Mouse (Mus musculus) G1E-ER4 (cell line): ENCODE measurements around the gene Il12rb1. TPM values are rescaled to one million over a fixed set of nuclear protein-coding genes. Genes with fewer than 3 reads are reported as not detected.

Source experiments
- GATA1 ChIP-seq: IDR thresholded peaks from one replicate; pipeline ENCODE4 v1.8.0; 2012; ENCODE audit warnings: low read length, inconsistent platforms
- polyA plus RNA-seq: library from polyadenylated mRNA; stranded (reverse); fragments of >175 nt; gene quantifications from 2 replicates; pipeline ENCODE4 v1.2.3, GENCODE M21; 2012

Gene Il12rb1
- polyA plus RNA-seq, 1 experiment: 5.3 TPM

GRCm38 (mm10) chr8:70846371-70847154 is 38.3 kb downstream of the Il12rb1 start:
- TF ChIP-seq GATA1: no peak

GRCm38 (mm10) chr8:70849333-70849990 is 41.2 kb downstream of the Il12rb1 start:
- no peak for TF ChIP-seq GATA1

DNA sequence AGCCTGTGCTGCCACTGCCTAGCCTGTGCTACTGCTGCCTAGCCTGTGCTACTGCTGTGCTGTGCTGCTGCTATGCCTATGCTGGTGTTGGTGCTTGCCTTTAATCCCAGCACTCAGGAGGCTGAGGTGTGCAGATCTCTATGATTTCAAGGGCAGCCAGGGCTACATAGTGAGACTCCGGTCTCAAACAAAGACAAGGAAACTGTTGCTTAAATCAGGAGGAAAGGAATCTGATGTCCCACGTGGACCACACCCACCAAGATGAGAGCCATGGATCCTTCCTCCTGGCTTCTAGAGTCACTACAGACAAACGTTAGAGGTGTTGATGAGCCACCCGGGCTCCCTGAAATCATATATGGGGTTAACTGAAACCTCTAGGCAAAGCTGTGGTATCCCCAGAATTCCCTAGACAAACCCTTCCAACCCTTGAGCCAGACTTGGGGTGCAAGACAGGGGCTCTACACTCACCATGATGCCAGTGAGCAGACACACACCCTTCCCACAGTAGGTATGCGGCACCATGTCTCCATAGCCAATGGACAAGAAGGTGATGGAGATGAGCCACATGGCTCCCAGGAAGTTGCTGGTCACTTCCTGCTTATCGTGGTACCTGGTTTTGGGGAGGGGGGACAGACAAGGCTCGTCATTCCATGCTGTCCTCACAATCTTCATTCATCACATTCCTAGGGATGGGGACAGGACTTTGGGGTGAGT is 42.0 kb downstream of the Il12rb1 start:
- no peak for TF ChIP-seq GATA1

DNA sequence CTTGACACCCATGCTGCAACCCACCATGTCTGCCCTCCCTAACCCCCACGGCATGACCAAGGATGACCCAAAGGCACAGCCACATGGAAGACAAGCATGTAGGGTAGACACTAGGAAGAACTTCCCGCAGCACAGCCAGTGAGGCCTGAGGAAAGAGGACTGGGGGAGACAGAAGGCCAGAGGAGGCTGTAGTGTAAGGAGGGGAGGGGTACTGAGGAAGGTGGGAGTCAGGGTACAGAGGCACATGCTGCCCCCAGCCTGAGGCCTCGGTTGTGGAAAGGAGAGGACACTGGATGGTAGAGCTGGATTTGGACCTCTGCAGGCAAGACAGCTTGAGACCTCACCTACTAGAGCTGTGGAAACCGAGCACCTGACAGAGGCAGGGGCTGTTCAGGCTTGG is 42.7 kb downstream of the Il12rb1 start:
- no peak for TF ChIP-seq GATA1

DNA sequence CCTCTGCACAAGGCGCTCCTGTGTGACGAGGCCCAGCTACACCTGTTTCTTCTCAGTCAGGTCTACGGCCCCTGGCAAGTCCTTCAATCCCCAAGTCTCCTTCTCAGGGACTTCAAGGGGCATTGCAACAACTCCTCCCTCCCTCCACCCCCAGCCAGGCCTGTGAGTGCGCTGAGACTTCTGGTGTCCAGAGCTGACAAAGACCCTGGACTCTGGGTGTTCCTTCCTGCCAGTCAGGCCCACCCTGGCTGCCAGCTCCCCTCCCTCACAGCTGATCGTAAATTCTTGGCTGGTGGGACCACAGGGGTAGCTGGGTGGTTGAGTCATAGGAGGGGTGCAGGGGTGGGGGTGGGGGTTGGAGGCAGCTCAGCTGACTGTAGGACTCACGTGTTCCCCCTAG is 43.6 kb downstream of the Il12rb1 start:
- TF ChIP-seq GATA1: no peak

- no peak for TF ChIP-seq GATA1
Measured at GRCm38 (mm10) chr8:70852595-70853231, 44.5 kb downstream of the Il12rb1 start.

- TF ChIP-seq GATA1: no peak
Measured at GRCm38 (mm10) chr8:70853863-70854262, 45.6 kb downstream of the Il12rb1 start.

DNA sequence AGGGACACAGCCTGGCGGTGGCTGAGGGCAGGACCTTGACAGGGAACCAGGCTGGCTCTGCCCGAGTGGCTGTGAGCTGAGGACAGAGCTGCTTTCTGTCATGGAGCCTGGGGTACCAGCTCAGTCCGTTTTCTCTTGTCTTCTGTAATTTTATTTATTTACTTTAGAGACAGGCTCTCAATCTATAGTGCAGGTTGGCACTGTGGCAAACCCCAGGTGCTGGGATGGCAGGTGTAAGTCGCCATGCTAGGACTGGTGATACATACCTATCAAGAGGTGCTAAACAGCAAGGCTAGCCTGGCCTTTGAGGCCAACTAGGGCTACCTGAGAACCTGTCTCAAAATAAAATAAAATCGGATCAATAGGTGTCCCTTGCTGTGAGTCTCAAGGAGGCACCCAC is 47.8 kb downstream of the Il12rb1 start:
- TF ChIP-seq GATA1: no peak

- no peak for TF ChIP-seq GATA1
Measured at GRCm38 (mm10) chr8:70856541-70857197, 48.4 kb downstream of the Il12rb1 start.

GRCm38 (mm10) chr8:70857516-70857915 is 49.3 kb downstream of the Il12rb1 start:
- no peak for TF ChIP-seq GATA1

- TF ChIP-seq GATA1: no peak
Measured at GRCm38 (mm10) chr8:70862824-70863641, 54.8 kb downstream of the Il12rb1 start, which contains the start of gene Kcnn1. Gene Kcnn1 (minus strand): TSS chr8:70863258.

DNA sequence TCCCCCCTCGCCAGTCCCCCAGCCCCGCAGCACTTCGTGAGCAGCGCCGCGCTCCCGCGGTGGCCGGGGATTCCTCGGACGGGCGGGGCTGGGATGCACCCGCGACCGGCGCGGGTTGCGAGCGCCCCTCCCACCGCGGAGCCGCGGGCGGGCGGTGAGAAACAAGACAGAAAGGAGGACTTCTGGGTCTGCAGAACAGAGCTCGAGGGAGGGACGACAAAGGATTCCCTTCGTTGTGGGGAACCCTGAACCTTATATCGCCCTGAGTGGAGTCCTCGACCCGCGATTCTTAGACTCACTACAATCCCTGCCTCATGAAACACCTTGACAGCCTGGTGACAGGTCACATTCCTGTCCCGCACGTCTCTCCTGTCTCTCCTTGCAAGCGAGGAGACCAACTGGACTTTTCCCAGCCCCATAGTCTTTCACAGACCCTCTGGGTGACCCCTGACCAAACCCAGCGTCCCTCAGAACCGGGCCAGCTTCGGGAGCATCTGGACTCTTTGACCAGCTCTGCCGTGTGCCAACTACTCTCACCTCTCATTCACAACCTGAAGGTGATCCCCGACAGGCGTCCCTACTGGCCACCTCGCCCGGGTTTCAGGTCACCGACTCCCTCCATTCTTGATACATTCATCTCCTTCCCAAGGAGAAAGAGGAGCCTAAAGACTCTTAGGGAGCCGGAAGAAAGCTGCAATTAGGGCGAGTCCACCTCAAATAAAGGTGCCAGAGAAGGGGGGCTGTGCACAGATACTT is 55.9 kb downstream of the Il12rb1 start:
- TF ChIP-seq GATA1: no peak

DNA sequence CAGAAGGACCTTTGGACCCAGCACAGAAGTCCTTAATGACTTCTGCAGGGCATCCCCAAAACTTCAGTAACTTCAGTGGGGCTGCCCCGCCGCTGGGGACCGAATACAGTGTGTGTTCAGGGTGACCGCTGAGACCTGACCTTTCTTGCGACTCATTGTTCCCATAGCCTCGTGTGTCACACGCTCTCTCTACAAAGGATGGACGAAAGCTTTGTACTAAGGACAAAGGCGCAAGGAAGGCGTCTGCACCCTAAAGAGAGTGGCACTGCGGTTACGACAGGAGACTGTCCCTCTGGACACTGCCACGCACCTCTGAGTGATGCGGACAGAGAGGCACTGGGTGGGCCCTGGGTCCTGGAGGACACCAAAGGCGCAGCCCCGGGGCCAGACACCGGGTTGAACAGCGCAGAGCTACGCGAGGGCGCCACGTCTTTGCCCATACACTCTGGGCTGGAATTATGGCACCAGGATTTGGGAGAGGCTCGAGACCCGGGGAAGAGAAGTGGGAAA is 56.5 kb downstream of the Il12rb1 start:
- no peak for TF ChIP-seq GATA1

DNA sequence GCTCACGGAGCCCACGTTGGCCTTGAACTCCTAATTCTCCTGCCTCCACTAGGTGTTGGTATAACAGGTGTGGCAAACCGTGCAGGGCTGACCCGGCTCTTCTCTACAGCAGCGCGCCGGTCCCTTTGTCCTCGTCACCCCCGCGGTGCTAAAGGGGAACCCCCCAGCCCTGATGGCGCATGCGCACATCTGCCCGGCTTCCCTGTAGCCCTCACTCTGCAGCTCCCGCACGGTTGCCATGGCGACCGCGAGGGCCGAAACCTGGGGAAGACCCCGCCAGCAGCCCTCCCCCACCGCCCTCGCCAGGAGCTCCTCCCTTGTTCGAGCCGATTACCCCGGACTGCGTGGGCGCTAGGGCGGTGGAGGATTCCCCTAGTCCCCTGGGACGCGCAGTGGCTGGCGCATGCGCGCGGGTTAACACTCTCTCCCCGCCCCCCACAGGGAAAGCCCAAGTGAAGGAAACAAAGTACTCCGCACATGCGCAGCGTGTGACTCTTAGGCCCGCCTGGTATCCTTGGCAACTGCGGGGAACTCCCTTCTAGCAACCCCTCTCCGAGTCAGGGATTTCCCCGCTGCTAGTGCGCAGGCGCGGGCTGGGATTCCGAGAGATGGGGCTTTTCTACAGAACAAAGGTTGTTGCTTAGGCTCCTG is 57.2 kb downstream of the Il12rb1 start:
- no peak for TF ChIP-seq GATA1
